Mouse (Mus musculus) embryonic stem cell, embryonic (primary cell): ENCODE measurements at regions not wholly inside any gene's neighbourhood (a gene's known extent, or its start where the extent isn't known, plus 50 kb on each side); places are given as distances from the start of the nearest gene placed in this dataset.
"Not testable (repeated sequence)": the region's sequence is repeated elsewhere in the genome, so short reads cannot be mapped to it uniquely, and the experiment has no call there.

Experiments
- CTCF ChIA-PET, 4 experiments: fragments of 300-600 bp in 2 of 4; fragments of 350-600 bp in 2 of 4; sonication (Branson Sonifier 250); formaldehyde crosslinking; loops; one replicate each; lab custom pipeline; 2022; ENCODE audit warnings: inconsistent platforms in 2 of 4; lab: Charles Lee
- POLR2A ChIA-PET, 4 experiments: fragments of 300-600 bp in 2 of 4; fragments of 350-600 bp in 2 of 4; sonication (Branson Sonifier 250); formaldehyde crosslinking; loops; one replicate each; lab custom pipeline; 2022; ENCODE audit warnings: antibody characterized with exemption in 4 of 4, inconsistent platforms in 1 of 4; lab: Charles Lee

- ChIA-PET CTCF (no interaction called here), POLR2A (no interaction called here)
Observed at GRCm38 (mm10) chr17:61337094-61337493, 1544.0 kb downstream of the Efna5 start.

- POLR2A ChIA-PET, result no interaction called here
Observed at GRCm38 (mm10) chr17:61325401-61325800, 1555.7 kb downstream of the Efna5 start.

GRCm38 (mm10) chr17:61320865-61321264 lies 1560.3 kb downstream of the Efna5 start:
- ChIA-PET CTCF (interaction anchor here in 3 of 4 experiments (0.5 to 1.2 kb wide), 9 partner anchors 11 to 1728 kb away, joined by 3 to 29 read pairs (median 3); no protein-coding TSS in a partner anchor), POLR2A (interaction anchor here in 1 of 4 experiments (0.6 kb wide), 2 partner anchors 646 to 712 kb away, joined by 3 read pairs; no protein-coding TSS in a partner anchor)

More at GRCm38 (mm10) chr17:61325401-61325800, 1555.7 kb downstream of the Efna5 start:
- CTCF ChIA-PET, result no interaction called here

- CTCF ChIA-PET, result no interaction called here
- POLR2A ChIA-PET, result no interaction called here
Observed at GRCm38 (mm10) chr17:61313424-61313823, 1567.7 kb downstream of the Efna5 start.

- CTCF ChIA-PET, result no interaction called here
Observed at GRCm38 (mm10) chr17:61311189-61311588, 1569.9 kb downstream of the Efna5 start.

GRCm38 (mm10) chr17:61303611-61304010 lies 1577.5 kb downstream of the Efna5 start:
- CTCF ChIA-PET, result no interaction called here
- POLR2A ChIA-PET, result no interaction called here

More at GRCm38 (mm10) chr17:61311189-61311588, 1569.9 kb downstream of the Efna5 start:
- POLR2A ChIA-PET, result no interaction called here

- ChIA-PET CTCF (no interaction called here), POLR2A (no interaction called here)
Observed at GRCm38 (mm10) chr17:61301984-61302383, 1579.1 kb downstream of the Efna5 start.

- ChIA-PET POLR2A (no interaction called here), CTCF (no interaction called here)
Observed at GRCm38 (mm10) chr17:61301171-61301570, 1579.9 kb downstream of the Efna5 start.

- ChIA-PET POLR2A (no interaction called here), CTCF (no interaction called here)
Observed at GRCm38 (mm10) chr17:61291129-61291528, 1590.0 kb downstream of the Efna5 start.

- CTCF ChIA-PET, result no interaction called here
- POLR2A ChIA-PET, result no interaction called here
Observed at GRCm38 (mm10) chr17:61288590-61288989, 1592.5 kb downstream of the Efna5 start.

- ChIA-PET POLR2A (no interaction called here), CTCF (no interaction called here)
Observed at GRCm38 (mm10) chr17:61273631-61274030, 1607.5 kb downstream of the Efna5 start.

- POLR2A ChIA-PET, CTCF ChIA-PET: not testable (repeated sequence)
Observed at GRCm38 (mm10) chr17:61256526-61256925, 1624.6 kb downstream of the Efna5 start.

GRCm38 (mm10) chr17:61248411-61248810 lies 1632.7 kb downstream of the Efna5 start:
- ChIA-PET CTCF (no interaction called here), POLR2A (interaction anchor here in 1 of 4 experiments (0.6 kb wide), 1 partner anchor 11 kb away, joined by 3 read pairs; no protein-coding TSS in a partner anchor)

GRCm38 (mm10) chr17:61217198-61217722 lies 1663.9 kb downstream of the Efna5 start:
- POLR2A ChIA-PET, result no interaction called here
- CTCF ChIA-PET, result no interaction called here

- POLR2A ChIA-PET, result no interaction called here
- CTCF ChIA-PET, result no interaction called here
Observed at GRCm38 (mm10) chr17:61204316-61204715, 1676.8 kb downstream of the Efna5 start.

- CTCF ChIA-PET, POLR2A ChIA-PET: not testable (repeated sequence)
Observed at GRCm38 (mm10) chr17:61187880-61188279, 1693.2 kb downstream of the Efna5 start.

- POLR2A ChIA-PET, result no interaction called here
Observed at GRCm38 (mm10) chr17:61176586-61176985, 1704.5 kb downstream of the Efna5 start.

GRCm38 (mm10) chr17:61159437-61159836 lies 1721.7 kb downstream of the Efna5 start:
- ChIA-PET POLR2A (no interaction called here), CTCF (no interaction called here)

More at GRCm38 (mm10) chr17:61176586-61176985, 1704.5 kb downstream of the Efna5 start:
- CTCF ChIA-PET, result no interaction called here

GRCm38 (mm10) chr17:61137006-61137405 lies 1744.1 kb downstream of the Efna5 start:
- POLR2A ChIA-PET, result no interaction called here

GRCm38 (mm10) chr17:61127767-61128166 lies 1753.3 kb downstream of the Efna5 start:
- POLR2A ChIA-PET, result no interaction called here
- CTCF ChIA-PET, result no interaction called here

More at GRCm38 (mm10) chr17:61137006-61137405, 1744.1 kb downstream of the Efna5 start:
- CTCF ChIA-PET, result no interaction called here

GRCm38 (mm10) chr17:61106302-61106701 lies 1774.8 kb downstream of the Efna5 start:
- CTCF ChIA-PET, result no interaction called here

More at GRCm38 (mm10) chr17:61106302-61106701, 1774.8 kb downstream of the Efna5 start:
- POLR2A ChIA-PET, result no interaction called here
